Mouse (Mus musculus) hindbrain, embryonic 10.5 days (tissue): ENCODE measurements around the gene Gm21981. TPM values are rescaled to one million over a fixed set of nuclear protein-coding genes. Genes with fewer than 3 reads are reported as not detected.
A peak's percentile ranks its signal among the peaks of the same experiment; 100 is the strongest.
"Not testable (repeated sequence)": the region's sequence is repeated elsewhere in the genome, so short reads cannot be mapped to it uniquely, and the experiment has no call there.

Experiments used
- DNase-seq: peaks from one replicate; pipeline ENCODE4 v3.0.0-alpha.2; 2017; ENCODE audit warnings: low spot score
- H3K27ac ChIP-seq: fragments of 300-500 bp; sonication (generic); 2 replicates; pipeline ENCODE4 v1.5.1; 2016; ENCODE audit warnings: mild to moderate bottlenecking, moderate library complexity
- H3K27me3 ChIP-seq: fragments of 300-500 bp; sonication (generic); 2 replicates; pipeline ENCODE4 v1.6.1; 2016; ENCODE audit warnings: mild to moderate bottlenecking; ENCODE audit not compliant: poor library complexity, insufficient read depth, severe bottlenecking
- H3K36me3 ChIP-seq: fragments of 300-500 bp; sonication (generic); 2 replicates; pipeline ENCODE4 v1.6.1; 2016; ENCODE audit warnings: mild to moderate bottlenecking, moderate library complexity
- H3K4me1 ChIP-seq: fragments of 300-500 bp; sonication (generic); replicated peaks from 2 replicates; pipeline ENCODE4 v1.6.1; 2016; ENCODE audit warnings: mild to moderate bottlenecking
- H3K4me3 ChIP-seq: fragments of 300-500 bp; sonication (generic); 2 replicates; pipeline ENCODE4 v1.5.1; 2016; ENCODE audit warnings: mild to moderate bottlenecking, moderate library complexity
- H3K9me3 ChIP-seq: fragments of 300-500 bp; sonication (generic); 2 replicates; pipeline ENCODE4 v1.6.1; 2016; ENCODE audit warnings: mild to moderate bottlenecking, moderate library complexity
- WGBS: fragments of 180-500 bp; shearing (Covaris S2); methylation state at CpG from one replicate; pipeline ENCODE4 v1.1.7; 2016; 5-methylcytosine and 5-hydroxymethylcytosine counted together
- polyA plus RNA-seq: library from polyadenylated mRNA; unstranded; fragments of >200 nt; fragmentation: Nextera tagmentation; extraction: Ambion mirVana; gene quantifications from 2 replicates; pipeline ENCODE4 v1.2.1, GENCODE M21; 2016

Gene Gm21981
- polyA plus RNA-seq, 1 experiment from 2014 or later: 0.86 TPM

DNA sequence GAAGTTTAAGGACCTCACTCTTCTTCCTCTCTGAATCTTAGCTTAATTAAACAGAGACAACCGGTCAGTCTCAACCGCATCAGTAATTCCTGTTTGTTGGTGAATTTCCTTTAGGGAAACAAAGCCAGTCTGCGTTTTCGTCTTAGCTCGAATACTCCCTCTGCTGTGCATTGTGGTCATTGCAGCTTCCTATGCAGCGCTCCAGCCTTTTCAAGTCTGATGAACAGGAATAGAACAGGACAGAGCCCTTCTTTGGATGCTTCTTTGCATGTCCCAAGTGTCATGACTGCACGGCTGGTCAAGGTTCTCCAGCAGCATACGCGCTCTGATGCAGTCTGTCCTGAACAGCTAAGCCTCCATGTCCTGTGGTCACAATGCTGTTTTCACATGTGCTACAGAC lies 17.7 kb downstream of the Gm21981 start:
- no peak overlapping the region; the same call in 1 of the 2 replicates for H3K27ac ChIP-seq
- H3K4me3 ChIP-seq: no peak overlapping the region
- H3K36me3 ChIP-seq: peaks cover 60% of the 10 kb centered on the region
- 22% methylated on average over 9 of the region's 9 CpGs for WGBS
- H3K4me1 ChIP-seq: peaks cover 32% of the 10 kb centered on the region
- H3K27me3 ChIP-seq: peaks cover 27% of the 10 kb centered on the region
- peak; percentile 77 for DNase-seq
- H3K9me3 ChIP-seq: no peaks in the 10 kb centered on the region

DNA sequence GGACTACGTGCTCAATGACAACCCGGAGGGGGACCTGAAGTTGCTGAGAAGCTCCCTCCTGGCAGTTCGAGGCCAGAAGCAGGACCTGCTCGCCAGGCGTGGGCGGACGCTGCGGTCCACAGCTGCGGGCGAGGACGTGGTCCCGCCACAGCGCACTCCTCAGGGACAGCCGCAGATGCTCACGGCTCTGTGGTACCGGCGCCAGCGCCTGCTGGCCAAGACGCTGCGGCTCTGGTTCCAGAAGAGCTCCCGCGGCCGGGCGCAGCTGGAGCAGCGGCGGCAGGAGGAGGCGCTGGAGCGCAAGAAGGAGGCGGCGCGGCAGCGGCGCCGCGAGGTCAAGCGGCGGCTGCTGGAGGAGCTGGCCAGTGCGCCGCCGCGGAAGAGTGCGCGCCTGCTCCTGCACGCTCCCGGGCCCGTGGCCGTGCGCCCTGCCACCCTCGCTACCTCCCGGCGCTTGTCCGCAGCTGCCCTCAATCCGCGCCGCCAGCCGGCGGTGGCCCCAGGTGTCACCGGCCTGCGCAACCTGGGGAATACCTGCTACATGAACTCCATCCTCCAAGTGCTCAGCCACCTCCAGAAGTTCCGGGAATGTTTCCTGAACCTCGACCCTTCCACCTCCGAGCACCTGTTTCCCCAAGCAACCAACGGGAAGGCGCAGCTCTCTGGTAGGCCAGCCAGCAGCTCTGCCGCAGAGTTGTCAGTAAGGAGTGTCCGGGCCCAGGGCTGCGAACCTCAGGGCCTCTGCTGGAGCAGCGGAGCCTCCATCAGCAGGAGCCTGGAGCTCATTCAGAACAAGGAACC lies 21.7 kb downstream of the Gm21981 start:
- Histone ChIP-seq H3K27me3 (peaks cover 48% of the 10 kb centered on the region), H3K4me1 (peaks cover 34% of the 10 kb centered on the region), H3K27ac (peak overlapping the region; percentile 76), H3K4me3 (peak overlapping the region; percentile 53), H3K9me3 (no peaks in the 10 kb centered on the region), H3K36me3 (peaks cover 26% of the 10 kb centered on the region)
- 4% methylated on average over 68 of the region's 68 CpGs for WGBS
- DNase-seq: peak; percentile 73

DNA sequence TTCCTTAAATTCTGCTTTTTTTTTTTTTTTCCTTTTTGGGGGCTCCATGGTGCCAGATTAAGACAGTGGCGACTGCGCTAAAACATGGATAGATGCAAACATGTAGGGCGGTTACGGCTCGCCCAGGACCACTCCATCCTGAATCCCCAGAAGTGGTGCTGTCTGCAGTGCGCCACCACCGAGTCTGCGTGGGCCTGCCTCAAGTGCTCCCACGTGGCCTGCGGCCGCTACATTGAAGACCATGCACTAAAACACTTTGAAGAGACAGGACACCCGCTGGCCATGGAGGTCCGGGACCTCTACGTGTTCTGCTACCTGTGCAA lies 22.3 kb downstream of the Gm21981 start:
- H3K9me3 ChIP-seq: no peaks in the 10 kb centered on the region
- H3K4me1 ChIP-seq: peaks cover 34% of the 10 kb centered on the region
- peaks cover 48% of the 10 kb centered on the region for H3K27me3 ChIP-seq
- peak overlapping the region; percentile 53 for H3K4me3 ChIP-seq
- peaks cover 26% of the 10 kb centered on the region for H3K36me3 ChIP-seq
- peak overlapping the region; percentile 76 for H3K27ac ChIP-seq
- 10% methylated on average over 14 of the region's 14 CpGs for WGBS
- DNase-seq: no peak

DNA sequence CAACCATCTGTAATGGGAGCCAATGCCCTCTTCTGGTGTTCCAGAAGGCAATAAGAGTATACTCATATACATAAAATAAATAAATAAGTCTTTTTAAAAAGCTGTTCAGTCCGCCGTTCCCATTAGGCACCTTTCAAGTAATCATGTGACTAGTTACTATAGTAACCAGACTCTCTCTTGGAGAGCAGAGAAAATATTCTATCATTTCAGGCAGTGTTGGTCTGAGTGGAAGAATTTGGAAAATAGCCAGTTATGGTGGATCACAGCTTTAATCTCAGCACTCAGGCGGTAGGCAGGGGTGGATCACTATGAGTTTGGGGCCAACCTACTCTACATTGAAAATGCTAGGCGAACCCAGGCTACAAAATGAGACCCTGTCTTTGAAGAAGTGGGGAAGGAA lies 25.1 kb downstream of the Gm21981 start:
- 90% methylated on average over 4 of the region's 4 CpGs for WGBS
- no peak for DNase-seq
- no peaks in the 10 kb centered on the region for H3K9me3 ChIP-seq
- no peak overlapping the region for H3K4me3 ChIP-seq
- peaks cover 11% of the 10 kb centered on the region for H3K36me3 ChIP-seq
- H3K27ac ChIP-seq: no peak overlapping the region
- peaks cover 46% of the 10 kb centered on the region for H3K27me3 ChIP-seq
- H3K4me1 ChIP-seq: peaks cover 32% of the 10 kb centered on the region

DNA sequence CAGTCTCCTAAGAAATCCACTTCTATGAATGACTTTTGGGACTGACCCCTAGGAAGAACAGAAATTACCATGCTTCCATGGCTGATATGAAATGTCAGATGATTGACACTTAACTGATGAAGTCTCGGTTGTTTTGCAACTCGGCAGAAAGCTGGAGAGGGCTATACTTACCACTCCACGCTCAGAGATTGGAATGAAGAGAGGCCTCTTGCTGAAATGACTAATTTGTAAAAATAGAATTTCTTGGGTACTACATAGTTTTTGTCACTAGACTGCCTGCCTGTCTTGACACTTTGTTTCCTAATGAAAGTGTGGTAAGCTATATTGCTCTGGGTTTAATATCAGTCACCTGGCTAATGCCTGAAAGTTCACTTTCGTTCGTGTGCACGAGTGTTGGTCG lies 29.8 kb downstream of the Gm21981 start:
- H3K27ac ChIP-seq: no peak overlapping the region
- H3K9me3 ChIP-seq: no peaks in the 10 kb centered on the region
- H3K4me1 ChIP-seq: peaks cover 12% of the 10 kb centered on the region; the same call in 1 of the 2 replicates
- DNase-seq: no peak
- 0 out of 2 replicates have a peak, but pooled peaks cover 2% of the 10 kb centered on the region for H3K36me3 ChIP-seq
- WGBS: 89% methylated on average over 7 of the region's 7 CpGs
- H3K4me3 ChIP-seq: no peak overlapping the region
- H3K27me3 ChIP-seq: no peaks in the 10 kb centered on the region

DNA sequence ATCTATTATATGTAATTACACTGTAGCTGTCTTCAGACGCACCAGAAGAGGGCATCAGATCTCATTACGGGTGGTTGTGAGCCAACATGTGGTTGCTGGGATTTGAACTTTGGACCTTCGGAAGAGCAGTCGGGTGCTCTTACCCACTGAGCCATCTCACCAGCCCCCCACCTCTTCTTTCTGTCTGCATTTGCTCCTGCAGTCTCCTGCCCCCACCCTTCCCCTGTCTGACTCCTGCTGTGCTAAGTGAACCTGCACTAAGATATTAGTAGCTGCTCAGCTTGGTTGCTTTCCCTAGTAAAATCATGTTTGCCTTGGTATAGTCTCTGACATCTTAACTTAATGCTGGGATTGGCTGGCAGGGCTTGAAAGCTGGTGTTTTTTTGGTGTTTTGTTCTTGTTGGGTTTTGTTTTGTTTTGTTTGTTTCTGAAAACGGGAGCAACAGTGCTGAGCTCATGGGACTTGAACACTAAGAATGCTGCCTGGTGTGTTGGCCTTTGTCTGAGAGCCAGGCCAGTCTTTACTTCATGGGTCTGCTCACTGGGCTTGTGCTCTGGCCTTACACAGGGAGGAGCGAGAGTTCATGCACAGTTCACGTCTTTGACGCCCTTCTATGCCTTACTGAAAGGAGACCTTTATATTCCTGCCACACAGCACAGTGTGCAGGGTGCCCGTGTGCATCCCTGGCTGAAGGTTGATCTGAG lies 31.1 kb downstream of the Gm21981 start:
- H3K4me3 ChIP-seq: no peak overlapping the region
- WGBS: 43% methylated on average over 9 of the region's 9 CpGs
- no peaks in the 10 kb centered on the region for H3K27me3 ChIP-seq
- DNase-seq: peak; percentile 42
- 0 out of 2 replicates have a peak, but pooled peaks cover 2% of the 10 kb centered on the region for H3K36me3 ChIP-seq
- H3K4me1 ChIP-seq: peaks cover 12% of the 10 kb centered on the region; the same call in 1 of the 2 replicates
- H3K9me3 ChIP-seq: no peaks in the 10 kb centered on the region
- peak overlapping the region; percentile 56; the same call in 1 of the 2 replicates for H3K27ac ChIP-seq

DNA sequence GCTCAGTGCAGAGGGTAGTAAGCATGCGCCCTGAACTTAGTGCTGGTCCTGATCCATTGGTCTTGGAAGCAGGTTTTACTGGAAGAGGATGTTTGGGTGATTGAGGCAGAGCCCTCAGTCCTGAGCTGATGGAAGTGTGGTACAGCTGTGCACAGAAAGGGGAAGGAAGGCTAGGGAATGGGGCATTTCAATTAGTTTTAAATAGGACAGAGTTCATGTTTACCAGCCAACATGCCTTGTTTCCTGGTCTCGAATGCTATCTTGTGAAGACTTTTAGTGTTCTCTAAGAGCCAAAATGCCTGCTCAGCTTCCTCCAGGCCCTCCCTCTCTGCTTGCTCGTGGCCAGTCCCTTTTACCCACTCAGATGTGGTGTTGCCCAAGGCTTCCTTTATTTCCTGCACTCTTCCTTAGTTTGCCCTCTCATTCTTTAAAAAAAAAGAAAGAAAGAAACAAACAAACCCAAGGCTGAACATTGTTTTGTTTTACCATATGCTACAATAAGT lies 35.5 kb downstream of the Gm21981 start:
- H3K9me3 ChIP-seq: no peaks in the 10 kb centered on the region
- 85% methylated on average over 3 of the region's 3 CpGs for WGBS

DNA sequence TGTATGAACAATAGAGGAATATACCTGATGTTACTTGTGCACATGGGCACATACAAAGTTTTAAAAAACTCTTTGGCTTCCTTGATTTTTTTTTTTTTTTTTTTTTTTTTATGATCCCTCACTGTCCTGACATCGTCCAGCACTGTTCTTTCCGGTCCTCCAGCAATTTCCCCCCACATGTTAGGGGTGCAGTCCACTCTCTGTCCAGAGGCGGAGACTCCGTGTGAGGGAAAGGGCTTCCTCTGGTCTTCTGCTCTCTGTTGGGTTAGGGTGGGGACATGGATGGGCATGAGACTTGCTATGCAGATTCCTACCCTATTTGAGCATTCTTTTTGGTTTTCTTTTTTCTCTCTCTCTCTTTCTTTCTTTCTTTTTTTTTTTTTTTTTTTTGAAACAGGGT lies 36.4 kb downstream of the Gm21981 start:
- 89% methylated on average over 4 of the region's 4 CpGs for WGBS
- H3K4me1 ChIP-seq: peaks cover 1% of the 10 kb centered on the region; the same call in 1 of the 2 replicates
- peaks cover 11% of the 10 kb centered on the region; the same call in 1 of the 2 replicates for H3K36me3 ChIP-seq
- DNase-seq: no peak
- H3K27ac ChIP-seq: no peak overlapping the region
- H3K4me3 ChIP-seq: no peak overlapping the region
- H3K27me3 ChIP-seq: no peaks in the 10 kb centered on the region
- no peaks in the 10 kb centered on the region for H3K9me3 ChIP-seq

More for the DNA sequence above, 35.5 kb downstream of the Gm21981 start:
- Histone ChIP-seq H3K36me3 (peaks cover 6% of the 10 kb centered on the region; the same call in 1 of the 2 replicates), H3K27ac (no peak overlapping the region), H3K4me3 (no peak overlapping the region), H3K4me1 (peaks cover 6% of the 10 kb centered on the region; the same call in 1 of the 2 replicates), H3K27me3 (no peaks in the 10 kb centered on the region)
- no peak for DNase-seq

DNA sequence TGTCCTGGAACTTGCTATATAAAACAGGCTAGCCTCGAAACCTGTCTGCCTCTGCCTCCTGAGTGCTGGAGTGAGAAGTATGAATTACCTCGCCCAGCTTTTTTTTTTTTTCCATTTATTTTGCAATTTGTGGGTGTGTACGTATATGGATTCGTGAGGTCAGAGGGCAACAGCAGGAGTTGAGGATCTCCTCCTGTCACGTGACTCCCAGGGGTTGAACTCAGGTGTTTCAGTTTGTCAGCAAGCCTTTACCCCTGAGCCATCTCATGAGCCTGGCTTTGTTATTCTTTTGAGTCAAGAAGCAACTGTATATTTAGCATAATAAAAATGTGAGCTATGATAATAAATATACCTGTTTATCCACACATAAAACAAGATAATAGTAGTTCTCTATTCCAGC lies 38.6 kb downstream of the Gm21981 start:
- Histone ChIP-seq H3K4me3 (no peak overlapping the region), H3K27ac (no peak overlapping the region), H3K27me3 (no peaks in the 10 kb centered on the region), H3K4me1 (peaks cover 21% of the 10 kb centered on the region), H3K9me3 (no peaks in the 10 kb centered on the region), H3K36me3 (peaks cover 11% of the 10 kb centered on the region; the same call in 1 of the 2 replicates)
- 81% methylated on average over 5 of the region's 5 CpGs for WGBS
- no peak for DNase-seq

DNA sequence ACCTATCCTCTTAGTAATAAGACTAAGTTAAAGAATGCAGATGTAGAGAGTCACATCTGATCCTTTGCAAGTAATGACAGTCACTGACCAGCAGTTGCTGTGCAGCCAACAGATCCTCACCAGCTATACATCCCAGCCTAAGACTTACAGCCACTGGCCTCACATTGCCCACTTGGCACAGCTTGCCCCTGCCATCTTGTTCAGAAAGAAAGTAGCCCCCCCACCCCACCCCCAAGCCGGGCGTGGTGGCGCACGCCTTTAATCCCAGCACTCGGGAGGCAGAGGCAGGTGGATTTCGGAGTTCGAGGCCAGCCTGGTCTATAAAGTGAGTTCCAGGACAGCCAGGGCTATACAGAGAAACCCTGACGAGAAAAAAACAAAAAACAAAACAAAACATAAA lies 39.9 kb downstream of the Gm21981 start:
- not testable (repeated sequence) for H3K9me3 ChIP-seq, H3K27me3 ChIP-seq, H3K27ac ChIP-seq, H3K4me3 ChIP-seq, DNase-seq, H3K36me3 ChIP-seq
- H3K4me1 ChIP-seq: peaks cover 23% of the 10 kb centered on the region
- WGBS: 92% methylated on average over 8 of the region's 8 CpGs

DNA sequence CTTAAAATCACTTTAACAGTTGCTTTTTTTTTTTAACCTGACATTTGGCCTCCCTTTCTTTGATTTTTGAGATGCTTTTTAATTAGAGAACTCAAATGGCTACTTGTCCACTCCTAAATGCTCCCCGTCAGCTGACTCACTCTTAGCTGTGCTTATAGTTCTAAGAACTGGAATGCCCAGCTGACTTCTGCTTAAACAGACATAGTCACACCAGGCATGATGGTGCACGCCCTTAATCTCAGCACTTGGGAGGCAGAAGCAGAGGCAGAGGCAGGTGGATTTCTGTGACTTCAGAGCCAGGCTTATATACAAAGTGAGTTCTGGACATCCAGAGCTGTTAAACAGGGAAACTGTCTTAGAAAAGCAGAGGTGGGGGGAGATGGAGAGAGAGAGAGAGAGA lies 42.3 kb downstream of the Gm21981 start:
- WGBS: 68% methylated on average over 2 of the region's 2 CpGs
- Histone ChIP-seq H3K4me3 (no peak overlapping the region), H3K27ac (peak overlapping the region; percentile 78), H3K36me3 (peaks cover 9% of the 10 kb centered on the region; the same call in 1 of the 2 replicates), H3K27me3 (no peaks in the 10 kb centered on the region), H3K4me1 (peaks cover 38% of the 10 kb centered on the region), H3K9me3 (no peaks in the 10 kb centered on the region)
- no peak for DNase-seq

DNA sequence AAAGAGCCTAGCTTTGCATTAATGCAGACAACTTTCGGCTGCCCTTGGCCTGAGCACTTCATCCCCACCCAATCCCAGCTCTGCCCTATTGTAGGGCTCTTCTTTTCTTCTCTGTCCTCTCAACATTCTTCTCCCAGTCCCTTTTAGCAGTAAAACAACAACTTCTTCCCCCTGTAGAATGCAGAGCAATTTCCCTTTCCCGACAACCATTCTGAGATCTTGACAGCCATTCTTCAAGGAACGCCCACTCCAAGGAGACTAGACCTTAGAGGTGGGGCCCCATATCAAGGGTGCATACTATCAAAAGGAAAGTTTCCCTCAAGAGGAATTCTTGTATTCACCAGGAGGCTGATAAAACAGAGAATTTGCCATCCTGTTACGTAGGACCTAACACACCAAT lies 45.3 kb downstream of the Gm21981 start:
- peaks cover 38% of the 10 kb centered on the region for H3K4me1 ChIP-seq
- 49% methylated on average over 4 of the region's 4 CpGs for WGBS
- peak; percentile 13 for DNase-seq
- peaks cover 5% of the 10 kb centered on the region; the same call in 1 of the 2 replicates for H3K36me3 ChIP-seq
- no peaks in the 10 kb centered on the region for H3K9me3 ChIP-seq
- H3K27me3 ChIP-seq: no peaks in the 10 kb centered on the region
- peak overlapping the region; percentile 78; the same call in 1 of the 2 replicates for H3K27ac ChIP-seq
- H3K4me3 ChIP-seq: no peak overlapping the region

DNA sequence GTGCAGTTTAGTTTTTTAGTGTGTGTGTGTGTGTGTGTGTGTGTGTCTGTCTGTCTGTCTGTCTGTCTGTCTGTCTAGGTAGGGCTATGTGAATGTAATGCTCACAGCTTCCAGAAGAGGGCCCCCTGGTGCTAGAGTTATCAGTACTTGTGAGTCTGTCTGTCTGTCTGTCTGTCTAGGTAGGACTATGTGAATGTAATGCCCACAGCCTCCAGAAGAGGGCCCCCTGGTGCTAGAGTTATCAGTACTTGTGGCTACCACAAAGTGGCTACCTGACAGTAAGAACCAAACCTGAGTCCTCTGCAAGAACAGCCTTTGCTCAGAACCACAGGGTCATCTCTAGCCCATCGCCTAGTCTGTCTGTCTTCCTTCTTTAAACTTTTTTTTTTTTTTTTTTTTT lies 47.6 kb downstream of the Gm21981 start:
- Histone ChIP-seq H3K4me1 (peaks cover 26% of the 10 kb centered on the region), H3K27me3 (no peaks in the 10 kb centered on the region), H3K36me3 (no peaks in the 10 kb centered on the region), H3K27ac (no peak overlapping the region), H3K9me3 (no peaks in the 10 kb centered on the region), H3K4me3 (no peak overlapping the region)
- peak; percentile 72 for DNase-seq
- WGBS: 72% methylated on average over 1 of the region's 1 CpGs
